Mouse (Mus musculus) bone marrow macrophage, adult 2 months (primary cell): ENCODE measurements around the gene Vmn2r77.

Experiments
- CTCF ChIP-seq: IDR thresholded peaks from 2 replicates; pipeline ENCODE4 v1.5.1; 2012; ENCODE audit warnings: low read depth, mild to moderate bottlenecking, low read length, moderate library complexity
- POLR2A ChIP-seq: IDR thresholded peaks from 2 replicates; pipeline ENCODE4 v1.6.1; 2012; ENCODE audit warnings: mild to moderate bottlenecking, low read depth, low read length, borderline replicate concordance

DNA sequence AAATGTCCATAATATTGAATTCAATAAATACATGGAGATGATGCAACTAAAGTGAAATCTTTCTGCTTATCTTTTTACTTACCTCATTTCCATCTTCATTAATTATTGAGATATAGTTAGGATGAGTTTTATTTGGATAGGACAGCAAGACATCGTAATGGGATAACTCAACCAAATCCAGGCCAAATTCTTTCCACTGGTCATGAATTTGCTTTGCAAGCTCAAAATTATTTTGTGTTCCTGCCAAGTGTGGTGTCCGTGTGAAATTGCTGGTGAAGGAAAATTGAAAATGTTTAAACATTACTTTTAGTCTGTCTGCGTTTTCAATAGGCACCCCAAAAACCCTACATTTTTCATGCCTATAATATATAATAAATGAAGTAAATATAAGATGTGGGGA, 23.2 kb upstream of the Vmn2r77 start:
- TF ChIP-seq CTCF (no peak), POLR2A (no peak)
